In genomic region chr3:145442268-145442667, GRCm38 (mm10) we compare ENCODE assay signal across 9 mouse cellular contexts.
DNase-seq lines count a peak whose midpoint lies in the region; ATAC-seq lines count a peak whose summit lies in the region.
"Had no signal": no experiment of that assay in that cellular context is flagged by ENCODE, and none has a peak within 500 bp of the region (broad histone marks: within the 10 kb centered on the region; RNA-seq: fewer than 3 reads in every experiment).

No protein-coding gene starts in this region.

- no peak overlapping the region for H3K4me3 ChIP-seq in kidney, embryonic 15.5 days (replicated peaks)
- H3K4me3 ChIP-seq: limb, embryonic 12.5 days had no signal

- no peak overlapping the region for H3K9ac ChIP-seq in kidney, embryonic 15.5 days
- H3K9ac ChIP-seq: limb, embryonic 12.5 days had no signal

- H3K4me2 ChIP-seq in kidney, embryonic 15.5 days, result no peak overlapping the region
- H3K4me2 ChIP-seq: limb, embryonic 12.5 days had no signal

- ATAC-seq in CD4-positive, CD25-positive, alpha-beta regulatory T cell, adult 4 months, result no peak
- no peak for ATAC-seq in kidney, embryonic 15.5 days (replicated peaks; ENCODE audit: low FRiP score)

- no peaks in the 10 kb centered on the region for H3K9me3 ChIP-seq in kidney, embryonic 15.5 days (replicated peaks)

- H3K27ac ChIP-seq in kidney, embryonic 15.5 days, result no peak overlapping the region
- H3K27ac ChIP-seq: limb, embryonic 12.5 days had no signal

- no peaks in the 10 kb centered on the region for H3K36me3 ChIP-seq in kidney, embryonic 15.5 days
- H3K36me3 ChIP-seq: limb, embryonic 12.5 days had no signal

- 89% methylated on average over 1 of the region's 1 CpGs for WGBS in kidney, embryonic 15.5 days

- DNase-seq in CD4-positive, CD25-positive, alpha-beta regulatory T cell, adult 2 months (ENCODE audit: low read depth, low spot score), result peak; percentile 25
- DNase-seq in kidney, adult 8-10 months, result peak; percentile 22 to 26
- DNase-seq in R1 (ENCODE audit: low read depth, low spot score), result peak; percentile 52
- peak; percentile 50 for DNase-seq in kidney, adult 9 months
- peak; percentile 13 for DNase-seq in retina, adult 2 months (ENCODE audit: low read depth, low spot score)
- no peak for DNase-seq in spleen, postnatal 10 days (ENCODE audit: low spot score in 2 of 2)

- 0 out of 2 replicates have a peak, but pooled peaks cover 2% of the 10 kb centered on the region for H3K4me1 ChIP-seq in kidney, embryonic 15.5 days
- H3K4me1 ChIP-seq: limb, embryonic 12.5 days had no signal

- H3K27me3 ChIP-seq in kidney, embryonic 15.5 days, result no peaks in the 10 kb centered on the region
- H3K27me3 ChIP-seq: limb, embryonic 12.5 days had no signal

Comparison
In these comparisons a context has a peak if more than half of its experiments do, and no peak if none do; other contexts are left out.
1. DNase-seq: peak in CD4-positive, CD25-positive, alpha-beta regulatory T cell, adult 2 months (single experiment), kidney, adult 8-10 months (2 of 2), R1 (single experiment), kidney, adult 9 months (single experiment) and retina, adult 2 months (single experiment); none in spleen, postnatal 10 days (0 of 2).